ENCODE assay signal across 8 mouse cellular contexts in genomic region chr13:39923113-39923512, GRCm38 (mm10).
A peak's percentile ranks its signal among the peaks of the same experiment; 100 is the strongest.
DNase-seq lines count a peak whose midpoint lies in the region; ATAC-seq and TF ChIP-seq lines count a peak whose summit lies in the region.

No protein-coding gene starts in this region.

- no peak overlapping the region for H3K27ac ChIP-seq in limb, embryonic 14.5 days (replicated peaks; ENCODE audit: low read depth, low read length)
- H3K27ac ChIP-seq in limb, embryonic 10.5 days = no peak overlapping the region
- no peak overlapping the region for H3K27ac ChIP-seq in heart, embryonic 12.5 days (ENCODE audit: poor library complexity, severe bottlenecking)

- TF ChIP-seq POLR2A in limb, embryonic 14.5 days (IDR thresholded peaks at IDR 0.05; ENCODE audit: borderline replicate concordance, extremely low read depth, insufficient read depth, insufficient read length) = no peak

- H3K9me3 ChIP-seq in limb, embryonic 14.5 days (ENCODE audit: control insufficient read depth, low read length) = no peaks in the 10 kb centered on the region
- no peaks in the 10 kb centered on the region for H3K9me3 ChIP-seq in limb, embryonic 10.5 days (replicated peaks)
- no peaks in the 10 kb centered on the region for H3K9me3 ChIP-seq in heart, embryonic 12.5 days (replicated peaks)

- H3K9ac ChIP-seq in limb, embryonic 14.5 days (ENCODE audit: low read depth, low read length, severe bottlenecking) = no peak overlapping the region
- no peak overlapping the region for H3K9ac ChIP-seq in heart, embryonic 12.5 days

- no peaks in the 10 kb centered on the region for H3K4me1 ChIP-seq in limb, embryonic 14.5 days (ENCODE audit: control insufficient read depth, insufficient read depth, low read length)
- H3K4me1 ChIP-seq in limb, embryonic 10.5 days = no peaks in the 10 kb centered on the region
- no peaks in the 10 kb centered on the region; the same call in 1 of the 2 replicates for H3K4me1 ChIP-seq in heart, embryonic 12.5 days (replicated peaks)

- no peak overlapping the region for H3K4me3 ChIP-seq in limb, embryonic 14.5 days (replicated peaks; ENCODE audit: low read length)
- no peak overlapping the region for H3K4me3 ChIP-seq in limb, embryonic 10.5 days
- H3K4me3 ChIP-seq in heart, embryonic 12.5 days = no peak overlapping the region

- WGBS in limb, embryonic 14.5 days = 55% methylated on average over 9 of the region's 9 CpGs
- 88% methylated on average over 9 of the region's 9 CpGs for WGBS in limb, embryonic 10.5 days
- WGBS in heart, embryonic 12.5 days = 65% methylated on average over 9 of the region's 9 CpGs

- H3K36me3 ChIP-seq in limb, embryonic 14.5 days (ENCODE audit: control insufficient read depth, insufficient read depth, low read length) = no peaks in the 10 kb centered on the region
- H3K36me3 ChIP-seq in limb, embryonic 10.5 days = no peaks in the 10 kb centered on the region
- H3K36me3 ChIP-seq in heart, embryonic 12.5 days = no peaks in the 10 kb centered on the region

- H3K4me2 ChIP-seq in limb, embryonic 14.5 days (replicated peaks; ENCODE audit: low read depth, low read length, severe bottlenecking) = no peak overlapping the region
- no peak overlapping the region for H3K4me2 ChIP-seq in heart, embryonic 12.5 days

- peak; percentile 4 for DNase-seq in adrenal gland, postnatal 10 days
- no peak for DNase-seq in adrenal gland, adult 8-10 months
- peak; percentile 33 for DNase-seq in limb, embryonic 14.5 days (ENCODE audit: low spot score)
- no peak for DNase-seq in limb, embryonic 10.5 days (ENCODE audit: low spot score)
- no peak for DNase-seq in ovary, postnatal 14 days (ENCODE audit: low spot score)
- DNase-seq in ovary, postnatal 10 days (ENCODE audit: low spot score) = no peak

- no peaks in the 10 kb centered on the region for H3K27me3 ChIP-seq in limb, embryonic 14.5 days (ENCODE audit: control insufficient read depth, insufficient read depth, low read length)
- H3K27me3 ChIP-seq in limb, embryonic 10.5 days (ENCODE audit: low read depth, poor library complexity, severe bottlenecking) = no peaks in the 10 kb centered on the region
- no peaks in the 10 kb centered on the region for H3K27me3 ChIP-seq in heart, embryonic 12.5 days (replicated peaks)

- ATAC-seq in limb, embryonic 14.5 days (ENCODE audit: low FRiP score, low read depth) = no peak
- ATAC-seq in heart, embryonic 12.5 days (ENCODE audit: insufficient number of reproducible peaks, low FRiP score) = 0 out of 2 replicates have a peak, but pooled peaks have one; percentile 33
- peak; percentile 100 for ATAC-seq in megakaryocyte progenitor cell, adult 5-6 weeks (replicated peaks; ENCODE audit: poor library complexity)

Comparison
In these comparisons a context has a peak if more than half of its experiments do, and no peak if none do; other contexts are left out.
1. DNase-seq: peak in adrenal gland, postnatal 10 days (single experiment) and limb, embryonic 14.5 days (single experiment); none in adrenal gland, adult 8-10 months (single experiment), limb, embryonic 10.5 days (single experiment), ovary, postnatal 14 days (single experiment) and ovary, postnatal 10 days (single experiment).